Mouse (Mus musculus) kidney, postnatal 14 days (tissue): ENCODE data around the gene Ptgis.

ENCODE experiments used
- DNase-seq: peaks from one replicate; pipeline ENCODE4 v3.0.0; 2022; ENCODE audit warnings: mixed read lengths

Gene Ptgis

DNA sequence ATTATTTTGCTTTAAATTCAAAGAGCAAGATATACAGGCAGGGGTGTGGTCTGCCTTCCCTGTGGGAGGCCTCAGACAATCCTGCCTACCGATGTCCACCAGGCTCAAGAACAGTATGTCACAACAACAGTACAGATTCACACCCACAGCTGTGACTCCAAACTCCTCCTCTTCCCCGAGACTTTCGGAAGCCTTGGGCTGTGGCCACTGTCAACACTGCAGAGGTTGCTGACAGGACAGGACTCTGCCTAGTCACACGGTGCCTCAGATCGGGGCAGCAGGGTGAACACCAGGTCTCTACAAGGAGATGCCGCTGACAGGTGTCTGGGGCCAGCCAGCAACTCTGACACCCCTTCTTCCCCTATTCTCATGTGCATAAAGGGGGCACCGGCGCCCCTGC, 92.7 kb downstream of the Ptgis start:
- DNase-seq: no peak

DNA sequence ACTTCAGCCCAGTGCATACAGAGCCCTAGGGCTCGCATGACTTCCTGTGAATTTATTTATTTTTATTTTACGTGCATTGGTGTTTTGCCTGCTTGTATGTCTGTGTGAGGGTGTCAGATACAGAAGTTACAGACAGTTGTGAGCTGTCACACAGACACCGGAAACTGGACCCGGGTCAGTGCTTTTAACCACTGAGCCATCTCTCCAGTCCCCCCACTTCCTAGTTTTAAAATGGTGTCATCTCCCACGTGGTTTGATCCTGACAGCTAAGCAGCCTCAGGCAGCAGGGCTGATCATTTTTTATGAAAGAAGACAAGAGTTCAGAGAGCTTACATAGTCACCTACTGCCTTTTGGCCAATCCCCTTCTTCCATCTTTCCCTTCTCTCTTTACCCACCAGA, 94.5 kb downstream of the Ptgis start:
- DNase-seq: no peak

DNA sequence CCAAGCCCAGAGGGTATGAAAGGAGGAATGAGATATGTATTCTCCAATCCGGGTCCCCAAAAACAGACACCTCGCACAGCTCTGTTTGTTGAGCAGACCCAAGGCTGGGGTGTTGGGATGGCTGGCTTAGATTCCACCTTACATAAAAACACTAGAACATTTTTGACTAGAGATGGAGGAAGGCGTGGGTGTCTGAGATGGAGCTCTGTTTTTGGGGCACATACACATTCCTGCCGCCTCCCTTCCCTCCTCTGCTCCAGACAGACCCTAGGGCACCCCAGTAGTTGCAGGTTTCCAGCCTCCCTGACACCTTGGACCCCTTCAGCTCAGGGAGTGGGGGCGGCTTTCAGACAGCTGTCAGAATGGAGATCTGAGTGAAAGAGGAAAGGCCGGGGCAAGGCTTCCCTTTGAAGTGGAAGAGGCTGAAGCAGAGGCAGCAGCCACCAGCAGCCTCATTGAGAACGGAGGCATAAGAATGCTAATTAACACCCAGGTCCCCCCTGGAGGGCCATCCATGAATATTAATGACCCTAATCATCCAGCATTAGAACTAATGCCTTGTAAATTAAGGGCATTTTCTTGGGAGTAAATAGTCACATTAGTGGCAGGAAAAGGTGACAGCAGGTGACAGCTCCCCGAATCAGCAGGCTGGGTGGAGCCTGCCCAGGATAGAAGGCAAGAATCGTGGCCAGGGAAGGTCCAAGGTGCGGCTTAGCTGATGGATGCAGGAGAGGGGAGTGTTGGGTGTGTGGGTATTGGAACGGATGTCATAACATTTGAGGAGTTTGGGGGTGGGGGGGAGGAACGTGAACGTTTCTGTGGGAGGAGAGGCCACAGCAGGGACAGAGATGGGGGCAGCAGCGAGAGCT, 95.7 kb downstream of the Ptgis start:
- no peak for DNase-seq

DNA sequence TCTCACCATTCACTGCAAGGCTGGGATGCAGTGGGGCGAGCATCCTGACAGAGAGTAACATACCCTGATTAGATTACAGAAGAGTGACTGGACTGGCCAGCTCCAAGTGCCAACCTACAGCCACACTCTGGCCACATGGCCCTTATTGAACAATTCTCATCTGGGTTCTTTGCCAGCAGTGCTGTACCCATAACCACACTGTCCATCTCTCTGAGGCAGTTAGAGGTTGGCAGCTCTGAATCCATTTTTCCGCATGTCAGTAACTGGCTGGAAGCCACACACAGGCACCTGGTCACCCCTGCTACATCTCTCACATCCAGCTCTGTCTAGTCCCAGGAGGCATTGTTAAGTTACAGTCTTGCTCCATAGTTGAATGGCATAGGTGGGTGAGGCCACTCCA, 96.5 kb downstream of the Ptgis start:
- DNase-seq: no peak

DNA sequence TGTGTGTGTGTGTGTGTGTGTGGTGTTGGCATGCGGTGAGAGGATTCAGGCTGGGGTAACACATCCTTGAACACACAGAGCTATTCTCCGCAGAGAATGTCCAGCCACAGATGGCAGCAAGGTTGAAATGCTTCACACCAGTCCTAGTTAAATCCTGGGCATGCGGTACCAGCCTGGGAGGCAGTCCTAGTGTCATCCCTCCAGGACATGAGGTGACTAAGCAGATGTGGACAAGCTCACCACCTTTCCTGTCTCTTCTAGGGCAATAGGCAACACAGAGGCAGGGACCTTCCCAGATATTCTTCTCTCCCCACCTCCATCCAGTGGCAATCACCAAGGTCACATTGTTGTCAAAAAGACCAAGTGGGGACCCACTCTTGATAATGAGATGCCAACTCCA, 98.1 kb downstream of the Ptgis start:
- DNase-seq: no peak

DNA sequence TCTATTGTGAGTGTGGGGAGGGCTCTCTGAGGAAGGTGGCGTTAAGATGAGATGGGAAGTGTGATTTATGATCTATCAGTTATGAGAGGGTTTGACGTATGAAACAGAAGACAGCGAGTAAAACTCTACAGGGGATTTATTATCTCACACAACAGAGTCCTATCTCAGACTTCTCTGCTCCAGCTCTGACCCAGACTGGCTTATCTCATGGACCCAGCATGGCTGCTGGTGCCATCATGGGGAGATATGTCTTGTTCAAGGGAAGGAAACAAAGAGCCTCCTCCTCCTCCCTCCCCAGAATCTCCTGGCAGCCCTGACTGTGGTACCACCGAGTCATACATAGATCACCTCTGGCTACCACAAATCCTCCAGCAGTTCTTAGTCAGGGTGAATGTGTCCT, 98.6 kb downstream of the Ptgis start:
- no peak for DNase-seq
